Mouse (Mus musculus) MEL (cell line): ENCODE measurements around the gene Ncapd2.

ENCODE experiments used
- CTCF ChIP-seq, 3 experiments: IDR thresholded peaks in 2 of 3; conservative IDR thresholded peaks in 1 of 3; 2 replicates each; pipeline ENCODE4 v1.5.1; 2011 to 2012; ENCODE audit warnings: low read length in 3 of 3, low read depth in 2 of 3, mild to moderate bottlenecking in 2 of 3, improper control_type of control experiment in 1 of 3, inconsistent platforms in 1 of 3, mixed read lengths in 1 of 3, moderate library complexity in 1 of 3; ENCODE audit not compliant: control insufficient read depth in 1 of 3, insufficient read depth in 1 of 3, poor library complexity in 1 of 3, severe bottlenecking in 1 of 3
- EP300 ChIP-seq, 2 experiments: IDR thresholded peaks; 2 replicates each; pipeline ENCODE4 v1.6.1; 2011; ENCODE audit warnings: improper control_type of control experiment in 2 of 2, low read length in 2 of 2, low read depth in 1 of 2, mild to moderate bottlenecking in 1 of 2
- MYB ChIP-seq: IDR thresholded peaks from 2 replicates; pipeline ENCODE4 v1.6.1; 2011; ENCODE audit warnings: mild to moderate bottlenecking, low read depth, low read length, improper control_type of control experiment
- NELFE ChIP-seq: IDR thresholded peaks from 2 replicates; pipeline ENCODE4 v1.6.1; 2011; ENCODE audit warnings: low read depth, low read length, improper control_type of control experiment
- POLR2A ChIP-seq, 2 experiments: IDR thresholded peaks; 2 replicates each; pipeline ENCODE4 v1.6.1; 2011 to 2012; ENCODE audit warnings: low read length in 2 of 2, mild to moderate bottlenecking in 2 of 2, control low read depth in 1 of 2, improper control_type of control experiment in 1 of 2, low read depth in 1 of 2, moderate library complexity in 1 of 2; ENCODE audit not compliant: control insufficient read depth in 1 of 2, insufficient read depth in 1 of 2, poor library complexity in 1 of 2
- POLR2AphosphoS5 ChIP-seq: IDR thresholded peaks from 2 replicates; pipeline ENCODE4 v1.6.1; 2012; ENCODE audit warnings: low read depth, borderline replicate concordance, mild to moderate bottlenecking, inconsistent platforms, low read length, moderate library complexity, mixed read lengths
- SIN3A ChIP-seq: IDR thresholded peaks from 2 replicates; pipeline ENCODE4 v1.6.1; 2012; ENCODE audit warnings: low read length, improper control_type of control experiment, inconsistent platforms
- TAL1 ChIP-seq: IDR thresholded peaks from 2 replicates; pipeline ENCODE4 v1.6.1; 2012; ENCODE audit warnings: mild to moderate bottlenecking, inconsistent platforms, low read length, moderate library complexity, mixed read lengths
- USF2 ChIP-seq, 2 experiments: IDR thresholded peaks; 2 replicates each; pipeline ENCODE4 v1.6.1; 2011 to 2012; ENCODE audit warnings: improper control_type of control experiment in 2 of 2, low read length in 2 of 2, borderline replicate concordance in 1 of 2, inconsistent platforms in 1 of 2, low read depth in 1 of 2, mild to moderate bottlenecking in 1 of 2; ENCODE audit not compliant: insufficient read depth in 1 of 2
- ZC3H11A ChIP-seq: IDR thresholded peaks from 2 replicates; pipeline ENCODE4 v1.6.1; 2012; ENCODE audit warnings: low read depth, mild to moderate bottlenecking, inconsistent platforms, low read length, improper control_type of control experiment

DNA sequence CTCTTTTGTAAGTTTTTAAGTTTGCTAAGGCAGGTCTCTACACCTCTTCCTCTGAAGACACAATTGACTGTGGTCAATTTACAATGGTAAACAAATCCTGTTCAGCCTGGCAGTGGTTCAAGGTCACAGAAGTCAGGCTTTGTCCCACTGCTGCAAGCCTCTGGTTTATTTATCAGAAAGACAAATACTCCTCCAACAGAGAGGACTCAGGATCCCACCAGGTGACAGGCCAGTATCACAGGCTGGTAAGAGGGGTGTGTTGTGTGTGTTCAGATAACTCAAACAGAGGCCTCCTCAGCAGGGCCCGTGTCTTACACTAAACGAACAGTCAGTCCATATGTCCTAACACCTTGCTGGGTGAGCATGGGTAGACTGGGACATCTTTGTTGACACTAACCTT, 19.0 kb downstream of the Ncapd2 start:
- no peak for TF ChIP-seq EP300 (IDR thresholded peaks at IDR 0.05; ENCODE audit: low read depth in 1 of 2, low read length in 2 of 2)
- TF ChIP-seq POLR2A (IDR thresholded peaks at IDR 0.05; ENCODE audit: control insufficient read depth in 1 of 2, insufficient read depth in 1 of 2, low read depth in 1 of 2, low read length in 2 of 2, poor library complexity in 1 of 2) = no peak
- TF ChIP-seq CTCF (IDR thresholded peaks at IDR 0.05 in 2 of 3, conservative IDR thresholded peaks at IDR 0.05 in 1 of 3; ENCODE audit: control insufficient read depth in 1 of 3, insufficient read depth in 1 of 3, low read depth in 2 of 3, low read length in 3 of 3, poor library complexity in 1 of 3, severe bottlenecking in 1 of 3) = no peak
- TF ChIP-seq TAL1 = no peak
- no peak for TF ChIP-seq MYB
- no peak for TF ChIP-seq SIN3A
- TF ChIP-seq POLR2AphosphoS5 = no peak
- TF ChIP-seq USF2 (IDR thresholded peaks at IDR 0.05; ENCODE audit: borderline replicate concordance in 1 of 2, insufficient read depth in 1 of 2, low read depth in 1 of 2, low read length in 2 of 2) = no peak
- no peak for TF ChIP-seq NELFE
- TF ChIP-seq ZC3H11A = no peak
